Mouse (Mus musculus) ovary, postnatal 14 days (tissue): ENCODE measurements at regions not wholly inside any gene's neighbourhood (a gene's known extent, or its start where the extent isn't known, plus 50 kb on each side); places are given as distances from the start of the nearest gene placed in this dataset.

ENCODE experiments used
- DNase-seq: peaks from one replicate; pipeline ENCODE4 v3.0.0; 2022; ENCODE audit warnings: low spot score

- DNase-seq, result no peak
Observed at GRCm38 (mm10) chr13:39774554-39774953, 586.7 kb downstream of the Ofcc1 start.

- DNase-seq, result no peak
Observed at GRCm38 (mm10) chr13:39774111-39774510, 587.1 kb downstream of the Ofcc1 start.

GRCm38 (mm10) chr13:39769228-39769627 lies 592.0 kb downstream of the Ofcc1 start:
- no peak for DNase-seq

GRCm38 (mm10) chr13:39766897-39767296 lies 594.4 kb downstream of the Ofcc1 start:
- DNase-seq, result no peak
